Mouse (Mus musculus): ENCODE results near the gene Gm49425.

DNA sequence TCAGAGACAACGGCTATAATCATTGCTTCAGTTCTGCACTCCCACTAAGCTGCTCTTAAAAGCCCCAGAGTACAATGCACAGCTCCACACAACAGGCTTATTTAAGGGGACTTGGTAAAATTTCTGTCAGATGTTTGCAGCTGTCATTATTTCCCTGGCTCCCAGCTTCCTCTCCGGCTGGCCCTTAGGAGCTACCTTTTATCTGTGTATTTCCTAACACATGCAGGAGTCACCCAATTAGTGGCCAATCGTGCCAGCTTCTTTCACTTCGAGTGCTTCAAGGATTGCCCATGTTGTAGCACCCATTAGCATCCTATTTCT, 21.5 kb upstream of the Gm49425 start:
- TF ChIP-seq CTCF (IDR thresholded peaks at IDR 0.05; ENCODE audit: low read depth) (no peak), EP300 (IDR thresholded peaks at IDR 0.05; ENCODE audit: low read depth) (no peak)

Measured in liver, embryonic 14.5 days (tissue).